ENCODE assay signal across 10 mouse cellular contexts in the genomic region with DNA sequence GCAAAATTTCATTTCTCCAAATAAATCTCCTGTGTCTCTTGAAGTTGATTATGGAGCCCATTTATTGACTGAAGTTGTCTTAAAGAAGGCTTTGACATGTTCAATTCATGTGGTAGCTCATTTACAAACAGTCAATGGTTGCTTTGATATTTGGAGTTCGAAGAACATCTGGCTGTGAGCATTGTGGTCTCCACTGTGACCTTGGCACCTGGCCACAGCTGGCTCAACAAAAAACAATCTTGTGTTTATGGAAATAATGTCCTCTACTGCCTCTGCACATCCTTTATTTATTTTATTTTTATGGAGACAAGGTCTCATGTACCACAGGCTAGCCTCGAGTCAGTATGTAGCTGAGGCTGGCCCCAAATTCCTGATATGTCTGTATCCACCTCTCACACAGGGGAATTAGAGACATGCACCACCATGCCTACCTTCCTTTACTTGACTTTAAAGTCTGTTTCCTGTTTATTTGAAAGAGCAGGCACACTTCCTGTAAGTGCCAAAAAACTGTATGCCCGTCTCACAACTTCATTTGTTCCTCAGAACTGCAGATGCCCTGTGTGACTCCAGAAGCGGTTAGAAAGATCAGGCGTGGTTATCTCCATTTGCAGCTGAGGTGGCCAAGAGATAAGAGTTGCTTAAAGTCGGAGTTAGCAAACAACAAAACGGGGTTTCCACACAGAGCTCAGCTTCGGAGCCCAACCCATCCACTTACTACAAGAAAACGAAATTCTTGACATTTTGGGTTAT. TPM values are rescaled to one million over a fixed set of nuclear protein-coding genes. Genes with fewer than 3 reads are reported as not detected.
DNase-seq lines count a peak whose midpoint lies in the region; ATAC-seq lines count a peak whose summit lies in the region.
"Had no signal": no experiment of that assay in that cellular context is flagged by ENCODE, and none has a peak within 500 bp of the region (broad histone marks: within the 10 kb centered on the region; RNA-seq: fewer than 3 reads in every experiment).

A gene (plus strand): TSS at position 516 of the 750 bp plus-strand sequence.

- WGBS in heart, embryonic 16.5 days: 41% methylated on average over 9 of the region's 9 CpGs
- WGBS in stomach, embryonic 16.5 days: 53% methylated on average over 9 of the region's 9 CpGs
- WGBS in midbrain, embryonic 10.5 days: 83% methylated on average over 9 of the region's 9 CpGs

- H3K4me3 ChIP-seq in heart, embryonic 16.5 days (ENCODE audit: low read length): peak within 1 kb of the TSS; percentile 30; the same call in 1 of the 2 replicates
- peak within 1 kb of the TSS; percentile 81 for H3K4me3 ChIP-seq in erythroblast, embryonic 14.5 days (replicated peaks)
- H3K4me3 ChIP-seq in stomach, embryonic 16.5 days (replicated peaks; ENCODE audit: low read length): no peak within 1 kb of the TSS
- no peak within 1 kb of the TSS for H3K4me3 ChIP-seq in midbrain, embryonic 10.5 days

- no peak within 1 kb of the TSS for H3K9ac ChIP-seq in heart, embryonic 16.5 days (ENCODE audit: low read length)
- H3K9ac ChIP-seq in stomach, embryonic 16.5 days (ENCODE audit: low read length): no peak within 1 kb of the TSS

- no peaks in the 10 kb centered on the region for H3K4me1 ChIP-seq in heart, embryonic 16.5 days (ENCODE audit: control insufficient read depth, insufficient read depth, low read length)
- H3K4me1 ChIP-seq in erythroblast, embryonic 14.5 days (ENCODE audit: control insufficient read depth): peaks cover 40% of the 10 kb centered on the region
- H3K4me1 ChIP-seq in stomach, embryonic 16.5 days (ENCODE audit: control insufficient read depth, insufficient read depth, low read length): no peaks in the 10 kb centered on the region
- H3K4me1 ChIP-seq in midbrain, embryonic 10.5 days: no peaks in the 10 kb centered on the region

- no peaks in the 10 kb centered on the region for H3K27me3 ChIP-seq in heart, embryonic 16.5 days (ENCODE audit: control insufficient read depth, insufficient read depth, low read length)
- H3K27me3 ChIP-seq in erythroblast, embryonic 14.5 days (ENCODE audit: control insufficient read depth): no peaks in the 10 kb centered on the region
- no peaks in the 10 kb centered on the region for H3K27me3 ChIP-seq in stomach, embryonic 16.5 days (ENCODE audit: control insufficient read depth, insufficient read depth, low read length)
- no peaks in the 10 kb centered on the region for H3K27me3 ChIP-seq in midbrain, embryonic 10.5 days (ENCODE audit: low read depth, poor library complexity, severe bottlenecking)

- peak within 1 kb of the TSS; percentile 23; the same call in 1 of the 2 replicates for H3K27ac ChIP-seq in heart, embryonic 16.5 days (ENCODE audit: low read length)
- no peak within 1 kb of the TSS for H3K27ac ChIP-seq in stomach, embryonic 16.5 days (ENCODE audit: low read length)
- H3K27ac ChIP-seq in midbrain, embryonic 10.5 days (replicated peaks): no peak within 1 kb of the TSS

- H3K9me3 ChIP-seq in heart, embryonic 16.5 days (replicated peaks; ENCODE audit: control insufficient read depth, low read length): no peaks in the 10 kb centered on the region
- H3K9me3 ChIP-seq in erythroblast, embryonic 14.5 days (ENCODE audit: control insufficient read depth, low read length): peaks cover 3% of the 10 kb centered on the region
- H3K9me3 ChIP-seq in stomach, embryonic 16.5 days (replicated peaks; ENCODE audit: control insufficient read depth, low read length): no peaks in the 10 kb centered on the region
- no peaks in the 10 kb centered on the region for H3K9me3 ChIP-seq in midbrain, embryonic 10.5 days (replicated peaks)

- H3K36me3 ChIP-seq in heart, embryonic 16.5 days (ENCODE audit: control insufficient read depth, insufficient read depth): no peaks in the 10 kb centered on the region
- H3K36me3 ChIP-seq in erythroblast, embryonic 14.5 days (ENCODE audit: control insufficient read depth): peaks cover 28% of the 10 kb centered on the region
- H3K36me3 ChIP-seq in stomach, embryonic 16.5 days (ENCODE audit: control insufficient read depth, insufficient read depth, low read length): no peaks in the 10 kb centered on the region
- H3K36me3 ChIP-seq in midbrain, embryonic 10.5 days: no peaks in the 10 kb centered on the region

- no peak; the same call in 1 of the 2 replicates for ATAC-seq in heart, embryonic 16.5 days (replicated peaks; ENCODE audit: extremely low read depth, insufficient read depth, low FRiP score)
- ATAC-seq in stomach, embryonic 16.5 days (ENCODE audit: insufficient read depth, low FRiP score): 0 out of 2 replicates have a peak, but pooled peaks have one; percentile 58

- no peak within 1 kb of the TSS for H3K4me2 ChIP-seq in heart, embryonic 16.5 days (ENCODE audit: low read depth, low read length)
- no peak within 1 kb of the TSS for H3K4me2 ChIP-seq in stomach, embryonic 16.5 days (ENCODE audit: low read depth, low read length)

- DNase-seq in heart, adult 9 months (ENCODE audit: low spot score in 2 of 2): no peak
- peak; percentile 26 to 39 for DNase-seq in lung, postnatal 4 days
- DNase-seq in right cerebral cortex, postnatal 25 days: no peak
- no peak for DNase-seq in midbrain, embryonic 10.5 days (ENCODE audit: low spot score)
- DNase-seq in kidney, postnatal 10 days: no peak
- DNase-seq: cerebellum, adult 18-20 months had no signal

RNA-seq across cellular contexts. Expression of the gene that starts here (rescaled TPM):
- 0.80 and 0.87 TPM in 2 replicates for polyA plus RNA-seq in heart, embryonic 16.5 days (2015; fragmentation: Nextera tagmentation; extraction: Ambion mirVana)
- polyA plus RNA-seq in erythroblast, embryonic 14.5 days (2012): 13.6 and 33.2 TPM in 2 replicates
- 134 and 192 TPM in 2 replicates for polyA plus RNA-seq in stomach, embryonic 16.5 days (2015; fragmentation: Nextera tagmentation; extraction: Ambion mirVana)
- 0.07 TPM in 1 of 2 replicates, not detected in the other for polyA plus RNA-seq in midbrain, embryonic 10.5 days (2016; fragmentation: Nextera tagmentation; extraction: Ambion mirVana)
- polyA plus RNA-seq: neural tube, embryonic 14.5 days had no signal

Comparison
In these comparisons a context has a peak if more than half of its experiments do, and no peak if none do; other contexts are left out.
1. H3K4me3 ChIP-seq: peak in heart, embryonic 16.5 days (single experiment) and erythroblast, embryonic 14.5 days (single experiment); none in stomach, embryonic 16.5 days (single experiment) and midbrain, embryonic 10.5 days (single experiment).
2. DNase-seq: peak in lung, postnatal 4 days (2 of 2); none in heart, adult 9 months (0 of 2), right cerebral cortex, postnatal 25 days (single experiment), midbrain, embryonic 10.5 days (single experiment) and kidney, postnatal 10 days (single experiment).